Comparison of ENCODE assay signal across 8 mouse cellular contexts in the genomic region with DNA sequence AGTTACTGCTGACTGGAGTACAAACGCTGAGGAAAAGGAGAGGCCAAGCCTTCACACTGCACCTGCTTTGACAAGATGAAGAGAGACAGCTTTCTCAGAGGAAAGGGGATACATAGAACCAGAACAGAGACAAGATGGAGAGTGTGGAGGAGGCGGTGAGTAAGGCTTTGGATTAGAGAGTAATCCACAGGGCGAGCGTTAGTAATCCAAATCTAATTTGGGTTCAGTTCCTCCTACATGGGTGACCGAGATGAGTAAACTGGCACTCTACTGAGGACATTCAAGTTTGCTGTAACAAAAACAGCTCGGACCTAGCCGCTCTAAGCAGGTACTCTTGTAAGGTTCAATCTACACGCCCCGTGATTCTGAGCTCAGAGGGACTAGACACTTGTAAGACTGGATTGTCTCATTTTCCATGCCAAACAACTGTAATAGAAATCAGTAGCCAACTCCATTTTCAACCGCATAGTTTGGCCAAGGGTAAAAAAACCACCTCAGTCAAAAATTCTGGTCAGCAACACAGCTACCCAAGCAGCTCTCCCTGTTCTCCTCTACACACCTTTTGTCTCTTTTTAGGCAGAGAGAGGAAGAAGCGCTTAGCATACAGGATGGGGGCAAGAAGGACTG. TPM values are rescaled to one million over a fixed set of nuclear protein-coding genes. Genes with fewer than 3 reads are reported as not detected.
DNase-seq lines count a peak whose midpoint lies in the region; ATAC-seq and TF ChIP-seq lines count a peak whose summit lies in the region.

No protein-coding gene starts in this region.

- WGBS in heart, embryonic 14.5 days, result 78% methylated on average over 11 of the region's 11 CpGs
- WGBS in hindbrain, embryonic 11.5 days, result 82% methylated on average over 11 of the region's 11 CpGs
- 73% methylated on average over 11 of the region's 11 CpGs for WGBS in midbrain, embryonic 12.5 days

- TF ChIP-seq EP300 in MEL (IDR thresholded peaks at IDR 0.05; ENCODE audit: low read depth in 1 of 2, low read length in 2 of 2), result no peak

- H3K4me1 ChIP-seq in heart, embryonic 14.5 days (ENCODE audit: control insufficient read depth in 2 of 2, insufficient read depth in 2 of 2, low read length in 2 of 2), result peaks cover 2 to 15% of the 10 kb centered on the region in 2 experiments; a peak in 3 of 4 replicates
- H3K4me1 ChIP-seq in MEL (ENCODE audit: control insufficient read depth in 1 of 2, insufficient read depth in 2 of 2, low read length in 2 of 2), result peaks cover 6 to 11% of the 10 kb centered on the region in 2 experiments; a peak in 3 of 4 replicates
- peaks cover 6% of the 10 kb centered on the region for H3K4me1 ChIP-seq in hindbrain, embryonic 11.5 days (replicated peaks; ENCODE audit: control insufficient read depth, insufficient read depth, low read length)
- H3K4me1 ChIP-seq in midbrain, embryonic 12.5 days, result peaks cover 29% of the 10 kb centered on the region

- no peaks in the 10 kb centered on the region for H3K27me3 ChIP-seq in heart, embryonic 14.5 days (ENCODE audit: control insufficient read depth, insufficient read depth, low read length)
- no peaks in the 10 kb centered on the region for H3K27me3 ChIP-seq in MEL (ENCODE audit: control insufficient read depth in 1 of 2, insufficient read depth in 2 of 2, low read length in 2 of 2)
- no peaks in the 10 kb centered on the region for H3K27me3 ChIP-seq in hindbrain, embryonic 11.5 days (ENCODE audit: control insufficient read depth, insufficient read depth, low read length)
- H3K27me3 ChIP-seq in midbrain, embryonic 12.5 days, result no peaks in the 10 kb centered on the region

- H3K79me2 ChIP-seq in MEL (ENCODE audit: control insufficient read depth, insufficient read depth, low read length, poor library complexity), result peaks cover 43% of the 10 kb centered on the region

- no peak for TF ChIP-seq RAD21 in MEL (IDR thresholded peaks at IDR 0.05; ENCODE audit: low read depth, low read length)

- peak overlapping the region; percentile 76 for H3K9ac ChIP-seq in heart, embryonic 14.5 days (ENCODE audit: low read length)
- peak overlapping the region; percentile 86 for H3K9ac ChIP-seq in MEL (ENCODE audit: control insufficient read depth, low read depth, low read length, poor library complexity, severe bottlenecking)
- H3K9ac ChIP-seq in hindbrain, embryonic 11.5 days (ENCODE audit: low read depth, low read length), result peak overlapping the region; percentile 77
- H3K9ac ChIP-seq in midbrain, embryonic 12.5 days (replicated peaks), result peak overlapping the region; percentile 81

- peak overlapping the region in 1 of 2 experiments; percentile 70; a peak in 2 of 4 replicates for H3K4me3 ChIP-seq in heart, embryonic 14.5 days (ENCODE audit: control insufficient read depth in 1 of 2, insufficient read depth in 1 of 2, low read depth in 1 of 2, low read length in 2 of 2)
- H3K4me3 ChIP-seq in MEL (ENCODE audit: control insufficient read depth in 1 of 2, insufficient read depth in 1 of 2, low read depth in 2 of 2, low read length in 2 of 2), result peak overlapping the region; percentile 86 to 96
- H3K4me3 ChIP-seq in hindbrain, embryonic 11.5 days (ENCODE audit: low read depth, low read length), result peak overlapping the region; percentile 77
- H3K4me3 ChIP-seq in midbrain, embryonic 12.5 days, result peak overlapping the region; percentile 71

- no peak for TF ChIP-seq CTCF in MEL (IDR thresholded peaks at IDR 0.05 in 2 of 3, conservative IDR thresholded peaks at IDR 0.05 in 1 of 3; ENCODE audit: control insufficient read depth in 1 of 3, insufficient read depth in 1 of 3, low read depth in 2 of 3, low read length in 3 of 3, poor library complexity in 1 of 3, severe bottlenecking in 1 of 3)

- DNase-seq in heart, adult 9 months (ENCODE audit: low spot score in 2 of 2), result no peak
- peak; percentile 67 for DNase-seq in MEL (ENCODE audit: low read depth, low spot score)
- no peak for DNase-seq in hindbrain, embryonic 11.5 days (ENCODE audit: low spot score)
- no peak for DNase-seq in gastrocnemius, adult 8-10 months (ENCODE audit: low spot score in 2 of 2)
- no peak for DNase-seq in embryo, embryonic 10 days (ENCODE audit: low spot score)

- peaks cover 37% of the 10 kb centered on the region for H3K36me3 ChIP-seq in heart, embryonic 14.5 days (ENCODE audit: control insufficient read depth, insufficient read depth, low read length)
- H3K36me3 ChIP-seq in MEL (ENCODE audit: control insufficient read depth in 1 of 2, insufficient read depth in 2 of 2, low read length in 2 of 2), result peaks cover 27 to 44% of the 10 kb centered on the region in 2 experiments
- H3K36me3 ChIP-seq in hindbrain, embryonic 11.5 days (ENCODE audit: control insufficient read depth, insufficient read depth, low read length), result no peaks in the 10 kb centered on the region; the same call in 1 of the 2 replicates
- peaks cover 41% of the 10 kb centered on the region for H3K36me3 ChIP-seq in midbrain, embryonic 12.5 days

- peak overlapping the region; percentile 84 for H3K4me2 ChIP-seq in heart, embryonic 14.5 days (ENCODE audit: low read length)
- peak overlapping the region; percentile 95 for H3K4me2 ChIP-seq in hindbrain, embryonic 11.5 days (replicated peaks; ENCODE audit: low read depth, low read length)
- H3K4me2 ChIP-seq in midbrain, embryonic 12.5 days (replicated peaks), result peak overlapping the region; percentile 73

- no peak for ATAC-seq in heart, embryonic 14.5 days (ENCODE audit: insufficient number of reproducible peaks, insufficient read depth, low FRiP score, low read depth)
- no peak for ATAC-seq in hindbrain, embryonic 11.5 days (ENCODE audit: low FRiP score)
- ATAC-seq in midbrain, embryonic 12.5 days (ENCODE audit: low FRiP score, low read depth), result no peak
- no peak for ATAC-seq in monocyte, adult 5-6 weeks (replicated peaks; ENCODE audit: insufficient number of reproducible peaks, low FRiP score, low TSS enrichment, poor library complexity, severe bottlenecking)

- H3K27ac ChIP-seq in heart, embryonic 14.5 days (replicated peaks in 1 of 2; ENCODE audit: control insufficient read depth in 1 of 2, insufficient read depth in 1 of 2, low read depth in 2 of 2, low read length in 2 of 2), result no peak overlapping the region
- peak overlapping the region; percentile 71; the same call in 1 of the 2 replicates for H3K27ac ChIP-seq in MEL (ENCODE audit: control insufficient read depth, low read depth, low read length)
- H3K27ac ChIP-seq in hindbrain, embryonic 11.5 days (ENCODE audit: low read depth, low read length), result no peak overlapping the region
- H3K27ac ChIP-seq in midbrain, embryonic 12.5 days (replicated peaks), result no peak overlapping the region

- H3K9me3 ChIP-seq in heart, embryonic 14.5 days (ENCODE audit: control insufficient read depth, low read length), result no peaks in the 10 kb centered on the region
- no peaks in the 10 kb centered on the region for H3K9me3 ChIP-seq in MEL (replicated peaks; ENCODE audit: insufficient read depth, low read length)
- H3K9me3 ChIP-seq in hindbrain, embryonic 11.5 days (ENCODE audit: control insufficient read depth, low read length), result no peaks in the 10 kb centered on the region
- no peaks in the 10 kb centered on the region for H3K9me3 ChIP-seq in midbrain, embryonic 12.5 days

- TF ChIP-seq POLR2A in MEL (IDR thresholded peaks at IDR 0.05; ENCODE audit: control insufficient read depth in 1 of 2, insufficient read depth in 1 of 2, low read depth in 1 of 2, low read length in 2 of 2, poor library complexity in 1 of 2), result no peak

TF ChIP-seq in MEL, 35 proteins besides CTCF, POLR2A, EP300 and RAD21 (continues in another document):
- TF ChIP-seq ZKSCAN1 (IDR thresholded peaks at IDR 0.05; ENCODE audit: low read depth, low read length), result no peak
- no peak for TF ChIP-seq POLR2AphosphoS5 (IDR thresholded peaks at IDR 0.05; ENCODE audit: borderline replicate concordance, low read depth, low read length)
- no peak for TF ChIP-seq USF1 (IDR thresholded peaks at IDR 0.05; ENCODE audit: low read depth, low read length)
- TF ChIP-seq MXI1 (IDR thresholded peaks at IDR 0.05; ENCODE audit: low read depth, low read length), result no peak
- no peak for TF ChIP-seq MAX (IDR thresholded peaks at IDR 0.05; ENCODE audit: low read length)
- no peak for TF ChIP-seq RCOR1 (IDR thresholded peaks at IDR 0.05; ENCODE audit: low read depth, low read length)
- no peak for TF ChIP-seq SMC3 (IDR thresholded peaks at IDR 0.05; ENCODE audit: low read depth, low read length)
- TF ChIP-seq CHD1 (IDR thresholded peaks at IDR 0.05; ENCODE audit: low read depth, low read length), result no peak
- TF ChIP-seq MAZ (IDR thresholded peaks at IDR 0.05; ENCODE audit: low read depth, low read length), result no peak
- no peak for TF ChIP-seq E2F4 (IDR thresholded peaks at IDR 0.05; ENCODE audit: borderline replicate concordance, low read depth, low read length)
- TF ChIP-seq MYB (IDR thresholded peaks at IDR 0.05; ENCODE audit: low read depth, low read length), result no peak
- no peak for TF ChIP-seq BHLHE40 (IDR thresholded peaks at IDR 0.05; ENCODE audit: borderline replicate concordance, low read depth, low read length)
- TF ChIP-seq USF2 (IDR thresholded peaks at IDR 0.05; ENCODE audit: borderline replicate concordance in 1 of 2, insufficient read depth in 1 of 2, low read depth in 1 of 2, low read length in 2 of 2), result no peak
- TF ChIP-seq GABPA (IDR thresholded peaks at IDR 0.05; ENCODE audit: low read depth, low read length), result no peak
- TF ChIP-seq SIN3A (IDR thresholded peaks at IDR 0.05; ENCODE audit: low read length), result no peak

RNA-seq across cellular contexts. Expression of gene Hsph1, which starts 1.7 kb away (rescaled TPM):
- 22.1 and 23.5 TPM in 2 replicates for polyA plus RNA-seq in heart, embryonic 14.5 days (2014; fragmentation: Nextera tagmentation; extraction: Ambion mirVana)
- 170 and 176 TPM in 2 replicates for total RNA-seq in MEL (2012; rRNA removed)
- 100 to 1,000 TPM; 300 to 388 TPM for polyA plus RNA-seq in MEL (2012; ENCODE audit: insufficient read depth in 1 of 2, insufficient read length in 2 of 2, low read depth in 1 of 2, low replicate concordance in 2 of 2, missing spikeins in 1 of 2)
- 118 and 126 TPM in 2 replicates for polyA plus RNA-seq in hindbrain, embryonic 11.5 days (2014; fragmentation: Nextera tagmentation; extraction: Ambion mirVana)
- polyA plus RNA-seq in midbrain, embryonic 12.5 days (2016; fragmentation: Nextera tagmentation; extraction: Ambion mirVana), result 105 and 119 TPM in 2 replicates
- total RNA-seq in gastrocnemius, adult 8-10 months (2022), result 10 to 100 TPM; 59.5 to 86.1 (median 63.1) TPM
- 27.5 to 77.0 TPM (median 49.1 TPM) in 3 replicates for total RNA-seq in monocyte, adult 5-6 weeks (2017)

RNA-seq across cellular contexts. Expression of gene B3glct, which starts 43.5 kb away (rescaled TPM):
- 9.7 and 10.8 TPM in 2 replicates for polyA plus RNA-seq in heart, embryonic 14.5 days (2014; fragmentation: Nextera tagmentation; extraction: Ambion mirVana)
- 9.1 and 14.2 TPM in 2 replicates for total RNA-seq in MEL (2012; rRNA removed)
- polyA plus RNA-seq in MEL (2012; ENCODE audit: insufficient read depth in 1 of 2, insufficient read length in 2 of 2, low read depth in 1 of 2, low replicate concordance in 2 of 2, missing spikeins in 1 of 2), result 10 to 100 TPM in 1 of 2 experiments, not detected in 1; 12.1 TPM
- 15.3 and 15.8 TPM in 2 replicates for polyA plus RNA-seq in hindbrain, embryonic 11.5 days (2014; fragmentation: Nextera tagmentation; extraction: Ambion mirVana)
- 15.2 and 16.0 TPM in 2 replicates for polyA plus RNA-seq in midbrain, embryonic 12.5 days (2016; fragmentation: Nextera tagmentation; extraction: Ambion mirVana)
- total RNA-seq in gastrocnemius, adult 8-10 months (2022), result 1 to 10 TPM; 2.9 to 7.7 (median 5.5) TPM
- total RNA-seq in monocyte, adult 5-6 weeks (2017), result 1.9 to 6.3 TPM (median 2.4 TPM) in 3 replicates
